Mouse (Mus musculus) kidney, embryonic 15.5 days (tissue): ENCODE results near the gene Ermap. TPM values are rescaled to one million over a fixed set of nuclear protein-coding genes. Genes with fewer than 3 reads are reported as not detected.
A peak's percentile ranks its signal among the peaks of the same experiment; 100 is the strongest.

Experiments used
- ATAC-seq: fragments of 200-750 bp; cut with Nextera tagmentation; replicated peaks from 2 replicates; pipeline ENCODE4 v1.8.0; 2017; ENCODE audit warnings: moderate TSS enrichment; ENCODE audit not compliant: low FRiP score
- H3K27ac ChIP-seq: fragments of 300-500 bp; sonication (generic); 2 replicates; pipeline ENCODE4 v1.5.1; 2015; ENCODE audit warnings: mild to moderate bottlenecking, inconsistent platforms
- H3K27me3 ChIP-seq: fragments of 300-500 bp; sonication (generic); 2 replicates; pipeline ENCODE4 v1.6.1; 2015; ENCODE audit warnings: inconsistent platforms
- H3K36me3 ChIP-seq: fragments of 300-500 bp; sonication (generic); 2 replicates; pipeline ENCODE4 v1.6.1; 2015; ENCODE audit warnings: inconsistent platforms
- H3K4me1 ChIP-seq: fragments of 300-500 bp; sonication (generic); 2 replicates; pipeline ENCODE4 v1.6.1; 2015; ENCODE audit warnings: inconsistent platforms
- H3K4me2 ChIP-seq: fragments of 300-500 bp; sonication (generic); 2 replicates; pipeline ENCODE4 v1.6.1; 2015; ENCODE audit warnings: moderate library complexity, mild to moderate bottlenecking, inconsistent platforms
- H3K4me3 ChIP-seq: fragments of 300-500 bp; sonication (generic); replicated peaks from 2 replicates; pipeline ENCODE4 v1.5.1; 2015; ENCODE audit warnings: mild to moderate bottlenecking, inconsistent platforms
- H3K9ac ChIP-seq: fragments of 300-500 bp; sonication (generic); 2 replicates; pipeline ENCODE4 v1.6.1; 2015; ENCODE audit warnings: mild to moderate bottlenecking, inconsistent platforms
- H3K9me3 ChIP-seq: fragments of 300-500 bp; sonication (generic); replicated peaks from 2 replicates; pipeline ENCODE4 v1.6.1; 2016; ENCODE audit warnings: inconsistent platforms
- WGBS: fragments of 180-500 bp; shearing (Covaris S2); methylation state at CpG from one replicate; pipeline ENCODE4 v1.1.7; 2015; ENCODE audit warnings: mixed read lengths; 5-methylcytosine and 5-hydroxymethylcytosine counted together
- polyA plus RNA-seq: library from polyadenylated mRNA; unstranded; fragments of >200 nt; fragmentation: Nextera tagmentation; extraction: Ambion mirVana; gene quantifications from 2 replicates; pipeline ENCODE4 v1.2.1, GENCODE M21; 2015

The Ermap gene
- polyA plus RNA-seq, 1 experiment from 2014 or later: 6.3 TPM

DNA sequence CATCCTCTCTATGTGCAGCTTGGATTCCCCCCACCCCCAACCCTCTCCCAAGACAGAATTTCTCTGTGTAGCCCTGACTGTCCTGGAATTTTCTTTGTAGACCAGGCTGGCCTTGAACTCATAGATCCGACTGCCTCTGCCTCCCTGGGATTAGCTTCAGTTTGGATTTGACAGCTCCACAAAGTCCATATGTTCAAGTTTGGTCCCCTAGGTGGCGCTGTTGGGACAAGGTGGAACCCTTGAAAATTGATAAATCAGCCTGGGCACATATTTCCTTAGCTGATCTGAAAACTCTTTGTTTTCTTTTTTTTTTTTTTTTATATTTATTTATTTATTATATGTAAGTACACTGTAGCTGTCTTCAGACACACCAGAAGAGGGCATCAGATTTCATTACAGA, 32.6 kb downstream of the Ermap start:
- ATAC-seq: no peak
- H3K9ac ChIP-seq: no peak overlapping the region
- H3K4me1 ChIP-seq: no peaks in the 10 kb centered on the region
- no peak overlapping the region for H3K27ac ChIP-seq
- no peaks in the 10 kb centered on the region for H3K9me3 ChIP-seq
- H3K36me3 ChIP-seq: no peaks in the 10 kb centered on the region
- 37% methylated on average over 2 of the region's 2 CpGs for WGBS
- no peak overlapping the region for H3K4me2 ChIP-seq
- no peak overlapping the region for H3K4me3 ChIP-seq
- H3K27me3 ChIP-seq: no peaks in the 10 kb centered on the region

DNA sequence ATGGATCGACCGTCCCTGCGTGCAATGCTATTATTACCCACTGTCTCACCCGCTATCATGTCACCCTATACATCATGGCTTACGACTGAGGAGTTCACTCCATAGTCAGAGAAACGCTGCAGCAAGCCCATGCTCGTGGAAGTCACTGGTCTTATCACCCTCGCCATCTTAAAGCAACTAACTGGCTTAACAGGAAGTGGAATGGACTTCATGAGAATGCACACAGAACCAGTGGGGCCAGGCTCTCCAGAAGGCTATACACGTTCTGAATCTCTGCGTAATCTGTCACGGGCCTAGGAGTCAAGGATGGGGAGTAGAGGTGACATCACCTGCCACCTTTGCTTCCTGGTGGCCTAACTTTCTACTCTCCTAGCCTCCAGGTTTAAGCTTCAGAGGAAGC, 41.1 kb downstream of the Ermap start:
- Histone ChIP-seq H3K9me3 (no peaks in the 10 kb centered on the region), H3K4me3 (no peak overlapping the region), H3K4me2 (no peak overlapping the region), H3K27me3 (0 out of 2 replicates have a peak, but pooled peaks cover 2% of the 10 kb centered on the region), H3K4me1 (no peaks in the 10 kb centered on the region), H3K36me3 (no peaks in the 10 kb centered on the region), H3K9ac (no peak overlapping the region), H3K27ac (no peak overlapping the region)
- 71% methylated on average over 11 of the region's 11 CpGs for WGBS
- no peak for ATAC-seq

DNA sequence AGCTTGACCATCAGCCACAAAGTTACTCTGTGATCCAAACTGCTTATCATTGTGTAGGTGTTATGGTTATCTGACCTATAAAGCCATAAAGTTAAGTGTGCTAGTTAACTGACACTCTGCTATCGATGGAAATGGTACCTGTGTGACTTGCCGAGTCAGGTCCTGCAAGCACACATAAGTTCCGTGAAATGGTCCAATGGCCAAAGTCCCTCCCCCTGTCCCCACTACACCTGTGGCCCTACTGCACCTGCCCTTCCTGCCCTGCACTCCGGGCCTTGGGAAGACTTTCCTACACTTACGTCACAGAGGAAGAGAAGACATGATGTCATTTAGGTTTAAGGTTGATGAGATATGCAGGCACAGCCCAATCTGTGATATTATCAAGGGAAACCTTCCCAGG, 42.5 kb downstream of the Ermap start:
- Histone ChIP-seq H3K4me3 (no peak overlapping the region), H3K27ac (no peak overlapping the region), H3K36me3 (no peaks in the 10 kb centered on the region), H3K4me2 (no peak overlapping the region), H3K4me1 (peaks cover 3% of the 10 kb centered on the region; the same call in 1 of the 2 replicates), H3K9ac (no peak overlapping the region), H3K9me3 (no peaks in the 10 kb centered on the region), H3K27me3 (0 out of 2 replicates have a peak, but pooled peaks cover 3% of the 10 kb centered on the region)
- WGBS: 79% methylated on average over 5 of the region's 5 CpGs
- no peak for ATAC-seq

DNA sequence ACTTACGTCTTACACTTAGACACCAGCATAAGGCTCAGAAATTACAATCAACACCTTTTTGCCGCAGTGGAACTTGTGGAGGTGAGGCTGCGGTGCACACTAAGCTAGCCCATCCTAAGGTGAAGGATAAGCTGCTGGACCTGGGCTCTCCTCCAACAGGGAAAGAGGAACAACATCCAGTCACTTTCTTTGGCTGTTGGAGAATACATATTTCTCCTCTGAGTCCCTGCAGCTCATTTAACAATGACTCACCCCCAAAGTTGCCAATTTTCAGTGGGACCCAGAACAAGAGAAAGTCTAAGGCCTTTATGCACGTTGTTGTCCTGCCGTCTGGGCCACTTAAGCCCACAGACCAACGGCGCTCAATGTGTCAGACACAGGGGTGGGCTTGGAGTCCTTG, 43.0 kb downstream of the Ermap start:
- Histone ChIP-seq H3K27me3 (0 out of 2 replicates have a peak, but pooled peaks cover 3% of the 10 kb centered on the region), H3K4me3 (no peak overlapping the region), H3K9me3 (no peaks in the 10 kb centered on the region), H3K9ac (no peak overlapping the region), H3K4me2 (no peak overlapping the region), H3K27ac (no peak overlapping the region), H3K4me1 (peaks cover 3% of the 10 kb centered on the region; the same call in 1 of the 2 replicates), H3K36me3 (no peaks in the 10 kb centered on the region)
- WGBS: 90% methylated on average over 7 of the region's 7 CpGs
- ATAC-seq: no peak

DNA sequence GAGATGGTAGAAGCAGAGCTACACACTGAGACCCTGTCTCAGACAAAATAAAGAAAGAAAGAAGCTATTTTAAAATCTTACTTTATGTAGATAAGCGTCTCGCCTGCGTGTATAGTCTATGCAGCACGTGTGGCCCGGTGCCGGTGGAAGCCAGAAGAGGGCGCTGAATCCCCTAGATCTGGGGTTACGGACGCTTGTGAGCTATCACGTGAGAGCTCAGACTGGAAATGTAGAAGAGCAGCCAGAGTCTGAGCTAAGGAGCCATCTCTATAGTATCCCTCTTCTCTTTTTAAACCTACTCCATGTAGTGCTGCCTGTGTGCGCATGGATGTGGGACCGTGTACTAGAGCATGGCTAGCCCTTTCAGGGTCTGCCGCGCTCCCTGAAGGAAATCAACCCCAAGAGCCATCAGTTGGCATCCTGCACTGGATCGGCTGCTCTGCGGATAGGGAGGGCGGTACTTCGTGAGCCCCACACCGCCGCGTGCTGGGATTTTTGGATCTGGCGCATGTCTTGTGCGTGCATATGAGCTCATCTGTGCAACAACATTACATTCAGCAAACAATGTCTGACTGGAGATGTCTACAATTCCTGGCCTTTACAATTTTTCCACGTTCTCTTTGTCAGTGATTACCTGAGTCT, 47.5 kb downstream of the Ermap start:
- Histone ChIP-seq H3K27me3 (0 out of 2 replicates have a peak, but pooled peaks cover 3% of the 10 kb centered on the region), H3K9me3 (no peaks in the 10 kb centered on the region), H3K9ac (0 out of 2 replicates have a peak overlapping the region, but pooled peaks have one; percentile 15), H3K36me3 (peaks cover 3% of the 10 kb centered on the region), H3K4me3 (peak overlapping the region; percentile 24), H3K27ac (no peak overlapping the region), H3K4me1 (peaks cover 15% of the 10 kb centered on the region), H3K4me2 (peak overlapping the region; percentile 56)
- 33% methylated on average over 24 of the region's 24 CpGs for WGBS
- ATAC-seq: peak; percentile 76

DNA sequence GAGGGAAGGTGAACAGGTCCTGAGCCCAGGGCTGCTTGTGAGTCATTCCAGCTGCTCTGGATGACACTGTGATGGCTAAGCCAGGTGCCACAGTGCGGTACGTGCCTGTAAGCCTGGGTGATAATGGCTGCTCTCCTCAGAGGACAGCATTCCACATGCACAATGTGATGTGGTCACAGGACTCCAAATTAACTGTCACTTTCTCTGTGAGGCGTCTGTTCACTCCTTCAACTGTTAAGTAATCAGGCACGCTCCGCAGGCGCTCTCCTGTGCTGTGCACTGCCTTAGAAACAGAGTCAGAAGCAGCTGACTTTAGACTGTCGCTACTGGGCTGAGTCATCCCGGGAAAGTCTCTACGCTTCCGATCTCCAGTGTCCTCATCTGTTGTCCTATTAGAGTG, 48.6 kb downstream of the Ermap start:
- no peak overlapping the region for H3K4me2 ChIP-seq
- 70% methylated on average over 10 of the region's 10 CpGs for WGBS
- no peak overlapping the region for H3K4me3 ChIP-seq
- no peak overlapping the region for H3K27ac ChIP-seq
- H3K9me3 ChIP-seq: no peaks in the 10 kb centered on the region
- peaks cover 15% of the 10 kb centered on the region for H3K4me1 ChIP-seq
- H3K27me3 ChIP-seq: 0 out of 2 replicates have a peak, but pooled peaks cover 3% of the 10 kb centered on the region
- peaks cover 15% of the 10 kb centered on the region for H3K36me3 ChIP-seq
- H3K9ac ChIP-seq: no peak overlapping the region
- ATAC-seq: no peak

DNA sequence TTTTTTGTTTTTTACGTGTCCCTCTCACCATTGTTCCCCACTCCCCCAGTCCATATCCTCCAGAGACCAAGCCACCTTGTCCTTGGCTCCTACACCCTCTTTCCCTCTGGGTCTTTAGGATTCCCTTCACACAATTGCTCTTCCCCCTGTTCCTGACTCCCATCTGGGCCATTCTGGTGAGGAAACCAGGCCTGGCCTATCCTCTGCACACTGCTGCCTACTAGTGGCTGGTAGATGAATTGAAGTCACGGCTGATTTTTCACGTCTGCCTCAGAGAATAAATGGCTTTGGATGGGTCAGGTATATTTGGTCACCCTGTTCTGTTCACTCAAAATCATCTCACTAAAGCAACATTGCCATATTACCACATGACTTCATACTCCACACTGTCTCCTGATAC, 49.7 kb downstream of the Ermap start:
- Histone ChIP-seq H3K4me1 (peaks cover 15% of the 10 kb centered on the region), H3K27me3 (0 out of 2 replicates have a peak, but pooled peaks cover 3% of the 10 kb centered on the region), H3K36me3 (peaks cover 25% of the 10 kb centered on the region), H3K9ac (no peak overlapping the region), H3K4me2 (no peak overlapping the region), H3K9me3 (no peaks in the 10 kb centered on the region), H3K4me3 (no peak overlapping the region), H3K27ac (no peak overlapping the region)
- WGBS: 55% methylated on average over 3 of the region's 3 CpGs
- ATAC-seq: no peak

DNA sequence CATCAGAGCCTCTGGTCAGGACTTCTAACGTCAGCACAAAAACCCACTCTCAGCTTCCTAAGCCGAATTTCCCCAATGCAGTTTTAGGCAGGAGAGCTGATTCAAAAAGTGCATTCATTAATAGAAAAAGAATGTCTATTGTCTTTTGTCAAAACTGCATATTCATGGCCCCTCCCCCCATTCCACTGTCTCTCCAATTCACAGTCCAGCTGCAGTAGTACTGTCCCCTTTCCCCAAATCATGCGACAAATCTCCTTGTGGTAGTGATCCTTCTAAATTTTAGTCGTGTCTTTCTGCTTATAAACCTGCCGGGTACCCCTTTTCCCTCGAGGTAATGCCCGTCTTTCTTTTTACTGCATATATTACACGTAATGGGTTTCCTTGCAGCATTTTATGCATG, 51.0 kb downstream of the Ermap start:
- WGBS: 67% methylated on average over 8 of the region's 8 CpGs
- no peak for ATAC-seq
- peaks cover 15% of the 10 kb centered on the region for H3K4me1 ChIP-seq
- H3K4me3 ChIP-seq: no peak overlapping the region; the same call in 1 of the 2 replicates
- no peak overlapping the region for H3K27ac ChIP-seq
- H3K27me3 ChIP-seq: 0 out of 2 replicates have a peak, but pooled peaks cover 1% of the 10 kb centered on the region
- H3K4me2 ChIP-seq: peak overlapping the region; percentile 54
- no peaks in the 10 kb centered on the region for H3K9me3 ChIP-seq
- peaks cover 39% of the 10 kb centered on the region for H3K36me3 ChIP-seq
- no peak overlapping the region for H3K9ac ChIP-seq

DNA sequence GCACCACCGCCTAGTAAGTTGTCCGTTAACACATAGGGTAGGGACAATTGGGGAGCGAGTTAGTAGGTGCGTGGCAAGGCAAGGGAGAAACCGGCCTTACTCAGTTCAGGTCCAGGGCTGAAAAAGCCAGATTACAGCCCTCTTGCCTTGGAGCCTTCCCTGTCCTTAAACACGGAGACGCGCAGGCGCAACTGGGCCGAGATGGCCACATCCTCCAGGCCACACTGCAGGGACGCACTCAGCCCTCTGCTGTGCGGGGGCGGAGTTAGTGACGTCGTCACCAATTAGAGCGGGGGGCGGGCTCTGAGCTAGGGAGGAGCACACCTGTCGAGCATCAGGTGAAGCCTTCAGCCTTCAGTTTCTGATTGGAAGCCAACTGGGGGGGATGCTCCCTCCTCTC, 51.6 kb downstream of the Ermap start:
- Histone ChIP-seq H3K27ac (peak overlapping the region; percentile 46; the same call in 1 of the 2 replicates), H3K4me3 (peak overlapping the region; percentile 26)

DNA sequence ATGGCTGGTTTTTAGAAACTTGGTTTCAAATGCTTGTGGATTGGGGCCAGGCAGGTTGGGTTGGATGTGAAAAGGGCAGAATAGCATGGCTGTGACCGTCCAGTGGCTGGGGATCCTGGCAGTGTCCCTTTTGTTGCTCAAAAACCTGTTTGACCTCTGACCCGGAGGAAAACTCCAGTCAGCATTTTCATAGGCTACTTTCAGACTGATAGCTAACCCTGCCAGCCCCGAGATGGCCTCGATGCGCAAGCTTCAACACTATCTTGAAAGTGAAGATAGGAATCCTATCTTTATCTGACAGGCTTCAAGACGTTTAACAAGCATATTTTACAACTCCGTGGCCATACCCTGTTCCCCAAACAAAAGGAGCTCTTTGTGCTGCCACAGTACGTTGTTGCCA, 52.5 kb downstream of the Ermap start:
- H3K9me3 ChIP-seq: no peaks in the 10 kb centered on the region
- no peak overlapping the region for H3K4me2 ChIP-seq
- H3K27ac ChIP-seq: no peak overlapping the region
- ATAC-seq: no peak
- 77% methylated on average over 8 of the region's 8 CpGs for WGBS
- H3K4me3 ChIP-seq: no peak overlapping the region
- H3K4me1 ChIP-seq: peaks cover 12% of the 10 kb centered on the region
- H3K27me3 ChIP-seq: no peaks in the 10 kb centered on the region
- no peak overlapping the region for H3K9ac ChIP-seq
- H3K36me3 ChIP-seq: peaks cover 53% of the 10 kb centered on the region

More for the DNA sequence above, 51.6 kb downstream of the Ermap start:
- Histone ChIP-seq H3K4me2 (peak overlapping the region; percentile 54), H3K9me3 (no peaks in the 10 kb centered on the region), H3K36me3 (peaks cover 45% of the 10 kb centered on the region), H3K4me1 (peaks cover 15% of the 10 kb centered on the region), H3K9ac (0 out of 2 replicates have a peak overlapping the region, but pooled peaks have one; percentile 27), H3K27me3 (no peaks in the 10 kb centered on the region)
- ATAC-seq: peak; percentile 91
- WGBS: 12% methylated on average over 18 of the region's 18 CpGs

DNA sequence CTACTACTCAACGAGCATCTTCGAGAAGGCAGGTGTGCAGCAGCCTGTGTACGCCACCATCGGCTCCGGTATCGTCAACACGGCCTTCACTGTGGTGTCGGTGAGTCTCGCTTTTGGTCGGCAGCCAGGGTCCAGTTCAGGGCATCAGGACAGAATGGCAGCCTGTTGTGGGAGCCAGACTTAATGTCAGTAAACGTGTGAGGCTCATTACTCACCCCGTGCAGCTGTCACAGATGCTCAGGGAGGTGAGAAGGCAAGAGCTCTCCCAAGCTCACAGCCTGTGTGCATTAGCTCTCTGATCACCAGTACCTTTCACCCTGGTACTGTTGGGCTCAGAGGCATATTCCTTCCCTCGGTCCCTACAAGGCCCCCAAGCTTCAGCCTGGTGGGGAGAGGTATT, 56.0 kb downstream of the Ermap start:
- Histone ChIP-seq H3K9me3 (no peaks in the 10 kb centered on the region), H3K9ac (no peak overlapping the region), H3K4me1 (peaks cover 12% of the 10 kb centered on the region; the same call in 1 of the 2 replicates), H3K36me3 (peaks cover 86% of the 10 kb centered on the region), H3K4me3 (no peak overlapping the region), H3K4me2 (no peak overlapping the region), H3K27ac (no peak overlapping the region), H3K27me3 (no peaks in the 10 kb centered on the region)
- ATAC-seq: no peak
- 86% methylated on average over 13 of the region's 13 CpGs for WGBS

DNA sequence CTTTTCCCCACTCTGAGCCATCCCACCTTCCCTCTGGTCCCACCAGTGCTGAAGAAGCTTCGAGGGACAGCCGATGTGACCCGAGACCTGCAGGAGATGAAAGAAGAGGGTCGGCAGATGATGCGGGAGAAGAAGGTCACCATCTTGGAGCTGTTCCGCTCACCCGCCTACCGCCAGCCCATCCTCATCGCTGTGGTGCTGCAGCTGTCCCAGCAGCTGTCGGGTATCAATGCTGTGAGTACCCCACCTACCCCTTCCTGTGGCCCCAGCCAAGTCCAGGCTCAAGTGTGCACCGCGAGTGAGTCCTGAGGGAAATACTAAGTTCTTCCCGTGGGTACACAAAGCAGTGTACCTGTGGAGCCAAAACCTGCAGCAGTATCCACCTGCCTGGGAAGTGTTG, 56.5 kb downstream of the Ermap start:
- Histone ChIP-seq H3K4me2 (no peak overlapping the region), H3K4me3 (no peak overlapping the region), H3K4me1 (peaks cover 8% of the 10 kb centered on the region; the same call in 1 of the 2 replicates), H3K9ac (no peak overlapping the region), H3K27me3 (no peaks in the 10 kb centered on the region), H3K36me3 (peaks cover 91% of the 10 kb centered on the region), H3K27ac (no peak overlapping the region), H3K9me3 (no peaks in the 10 kb centered on the region)
- WGBS: 87% methylated on average over 13 of the region's 13 CpGs
- no peak for ATAC-seq
